Mouse (Mus musculus) limb, embryonic 10.5 days (tissue): ENCODE data around the gene Dnajc15. TPM values are rescaled to one million over a fixed set of nuclear protein-coding genes. Genes with fewer than 3 reads are reported as not detected.

Experiments used
- DNase-seq: peaks from one replicate; pipeline ENCODE4 v3.0.0-alpha.2; 2017; ENCODE audit warnings: low spot score
- H3K27ac ChIP-seq: fragments of 300-500 bp; sonication (generic); 2 replicates; pipeline ENCODE4 v1.5.1; 2016; ENCODE audit warnings: mild to moderate bottlenecking
- H3K27me3 ChIP-seq: fragments of 300-500 bp; sonication (generic); 2 replicates; pipeline ENCODE4 v1.6.1; 2016; ENCODE audit warnings: low read depth, mild to moderate bottlenecking; ENCODE audit not compliant: poor library complexity, severe bottlenecking
- H3K36me3 ChIP-seq: fragments of 300-500 bp; sonication (generic); 2 replicates; pipeline ENCODE4 v1.6.1; 2016; ENCODE audit warnings: mild to moderate bottlenecking, moderate library complexity
- H3K4me1 ChIP-seq: fragments of 300-500 bp; sonication (generic); 2 replicates; pipeline ENCODE4 v1.6.1; 2016
- H3K4me3 ChIP-seq: fragments of 300-500 bp; sonication (generic); 2 replicates; pipeline ENCODE4 v1.5.1; 2016; ENCODE audit warnings: mild to moderate bottlenecking, moderate library complexity
- H3K9me3 ChIP-seq: fragments of 300-500 bp; sonication (generic); replicated peaks from 2 replicates; pipeline ENCODE4 v1.6.1; 2016; ENCODE audit warnings: mild to moderate bottlenecking
- WGBS: fragments of 180-500 bp; shearing (Covaris S2); methylation state at CpG from one replicate; pipeline ENCODE4 v1.1.7; 2016; 5-methylcytosine and 5-hydroxymethylcytosine counted together
- polyA plus RNA-seq: library from polyadenylated mRNA; unstranded; fragments of >200 nt; fragmentation: Nextera tagmentation; extraction: Ambion mirVana; gene quantifications from 2 replicates; pipeline ENCODE4 v1.2.1, GENCODE M21; 2016

Dnajc15 gene
- polyA plus RNA-seq, 1 experiment from 2014 or later, result 118 TPM

DNA sequence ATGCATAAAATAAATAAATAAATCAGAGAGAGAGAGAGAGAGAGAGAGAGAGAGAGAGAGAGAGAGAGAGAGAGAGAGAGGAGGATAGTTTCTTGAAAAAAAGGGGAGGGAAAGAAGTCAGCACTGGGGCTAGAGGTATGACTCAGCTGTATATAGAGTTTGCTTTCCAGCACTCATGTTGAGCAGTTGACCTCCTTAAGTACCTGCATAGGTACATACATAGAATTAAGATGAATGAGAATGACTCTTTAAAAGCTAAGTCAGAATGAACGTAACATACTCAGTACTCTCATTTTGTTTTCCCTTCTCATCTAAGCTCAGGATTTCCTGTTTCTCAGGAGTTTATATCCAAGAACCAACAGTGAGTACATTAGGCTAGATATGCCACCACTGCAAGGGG lies 62.0 kb downstream of the Dnajc15 start:
- Histone ChIP-seq H3K27ac (no peak overlapping the region), H3K36me3 (no peaks in the 10 kb centered on the region), H3K9me3 (no peaks in the 10 kb centered on the region), H3K27me3 (no peaks in the 10 kb centered on the region), H3K4me3 (no peak overlapping the region), H3K4me1 (peaks cover 15% of the 10 kb centered on the region)
- no peak for DNase-seq
- 92% methylated on average over 1 of the region's 1 CpGs for WGBS

DNA sequence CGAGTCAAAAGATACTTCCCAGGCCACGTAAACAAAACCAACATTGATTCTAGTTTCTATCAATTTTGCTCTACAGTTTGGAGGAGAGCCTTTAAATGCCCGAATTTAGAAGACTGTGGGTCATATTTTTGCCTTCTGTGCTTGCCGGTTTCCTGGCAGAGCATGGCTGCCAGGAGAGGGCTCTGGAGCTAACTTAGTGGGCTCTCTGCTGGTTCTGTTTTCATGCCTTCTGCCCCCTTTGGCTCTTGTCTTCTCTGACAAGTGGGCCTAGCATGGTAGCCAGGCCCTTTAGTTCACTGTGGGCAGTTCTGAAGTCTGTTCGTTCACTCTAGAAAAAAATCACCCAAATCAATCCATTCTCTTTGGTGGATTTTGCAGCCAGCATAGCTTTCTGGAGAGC lies 63.5 kb downstream of the Dnajc15 start:
- H3K4me1 ChIP-seq, result peaks cover 15% of the 10 kb centered on the region
- H3K27me3 ChIP-seq, result no peaks in the 10 kb centered on the region
- no peak overlapping the region for H3K4me3 ChIP-seq
- H3K9me3 ChIP-seq, result no peaks in the 10 kb centered on the region
- H3K27ac ChIP-seq, result no peak overlapping the region
- H3K36me3 ChIP-seq, result no peaks in the 10 kb centered on the region
- WGBS, result 85% methylated on average over 5 of the region's 5 CpGs
- DNase-seq, result no peak

DNA sequence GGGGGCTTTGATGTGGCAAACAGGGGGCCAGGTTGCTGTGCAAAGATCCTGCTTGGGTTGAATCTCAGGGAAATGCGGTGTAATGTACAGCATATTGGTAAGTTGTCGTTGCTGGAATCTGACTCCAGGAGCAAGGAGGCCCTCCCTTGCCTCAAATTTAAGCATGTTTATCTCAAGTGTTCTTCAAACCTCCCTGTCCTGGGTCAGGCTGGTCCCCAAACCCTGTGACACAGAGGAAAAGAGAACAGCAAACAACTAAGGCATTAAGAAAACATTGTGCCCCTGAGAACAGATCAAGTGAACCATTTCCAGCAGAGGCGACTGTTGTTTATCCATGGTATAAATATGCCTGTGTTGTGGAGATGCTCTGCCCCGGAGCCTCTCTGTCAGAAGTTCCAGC lies 67.1 kb downstream of the Dnajc15 start:
- no peaks in the 10 kb centered on the region for H3K27me3 ChIP-seq
- 87% methylated on average over 4 of the region's 4 CpGs for WGBS
- no peak for DNase-seq
- no peaks in the 10 kb centered on the region for H3K9me3 ChIP-seq
- no peaks in the 10 kb centered on the region for H3K36me3 ChIP-seq
- peaks cover 21% of the 10 kb centered on the region for H3K4me1 ChIP-seq
- H3K27ac ChIP-seq, result no peak overlapping the region
- no peak overlapping the region for H3K4me3 ChIP-seq

- no peaks in the 10 kb centered on the region for H3K36me3 ChIP-seq
- H3K27ac ChIP-seq, result no peak overlapping the region
- DNase-seq, result no peak
- H3K9me3 ChIP-seq, result no peaks in the 10 kb centered on the region
- H3K27me3 ChIP-seq, result no peaks in the 10 kb centered on the region
- WGBS, result 89% methylated on average over 5 of the region's 5 CpGs
- no peak overlapping the region for H3K4me3 ChIP-seq
- H3K4me1 ChIP-seq, result peaks cover 36% of the 10 kb centered on the region
Measured at GRCm38 (mm10) chr14:77806345-77806744, 68.6 kb downstream of the Dnajc15 start.

DNA sequence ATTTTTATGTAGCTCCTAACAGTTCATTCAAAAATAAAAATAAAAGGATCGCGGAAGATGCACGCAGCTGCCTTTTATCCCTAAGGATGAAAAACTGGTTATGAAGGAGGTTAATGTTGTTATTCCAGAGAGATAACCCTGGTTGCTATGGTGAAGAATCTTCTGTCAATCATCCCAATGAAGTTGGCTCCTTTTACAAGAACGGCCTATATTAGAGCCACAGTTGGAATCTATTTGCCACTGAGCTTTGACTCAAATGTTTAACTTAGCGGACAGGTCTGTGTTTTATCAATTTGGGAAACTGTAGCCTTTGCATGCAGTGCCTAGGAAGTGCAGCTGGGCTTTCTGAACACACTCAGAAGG lies 72.7 kb downstream of the Dnajc15 start:
- DNase-seq, result no peak
- no peaks in the 10 kb centered on the region for H3K9me3 ChIP-seq
- 59% methylated on average over 5 of the region's 5 CpGs for WGBS
- H3K36me3 ChIP-seq, result no peaks in the 10 kb centered on the region
- peaks cover 49% of the 10 kb centered on the region for H3K4me1 ChIP-seq
- no peak overlapping the region for H3K27ac ChIP-seq
- H3K27me3 ChIP-seq, result no peaks in the 10 kb centered on the region
- H3K4me3 ChIP-seq, result no peak overlapping the region

DNA sequence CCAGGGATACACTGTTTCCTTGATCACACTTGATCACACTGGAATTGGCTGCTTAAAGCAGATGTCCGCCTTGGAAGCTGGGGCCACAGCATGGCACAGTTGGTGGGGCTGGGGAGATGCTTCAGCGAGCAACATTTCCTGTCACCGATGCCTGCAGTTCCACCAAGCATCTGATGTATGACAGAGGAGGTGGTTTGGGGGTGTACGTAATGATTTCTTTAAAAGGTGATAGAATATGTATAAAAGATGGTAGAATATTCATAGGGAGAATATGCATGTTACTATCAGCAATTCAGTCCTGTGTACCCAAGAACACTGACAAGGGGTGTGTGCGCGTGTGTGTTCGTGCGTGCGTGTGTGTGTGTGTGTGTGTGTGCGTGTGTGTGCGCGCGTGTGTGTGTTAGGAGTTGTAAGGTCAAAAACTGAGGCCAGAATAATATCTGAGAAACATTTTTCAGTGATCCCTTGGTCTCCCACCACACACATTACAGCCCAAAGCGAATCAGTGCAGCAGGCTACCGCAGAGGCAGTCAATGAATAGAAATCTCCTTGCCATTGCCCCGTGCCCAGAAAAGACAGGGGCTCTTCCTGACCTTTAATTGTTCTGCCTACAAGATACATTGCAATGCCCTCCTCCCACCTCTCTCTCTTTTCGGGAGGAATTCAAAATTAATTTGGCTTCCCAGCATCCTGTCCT lies 73.2 kb downstream of the Dnajc15 start:
- Histone ChIP-seq H3K4me3 (no peak overlapping the region), H3K36me3 (no peaks in the 10 kb centered on the region), H3K27me3 (no peaks in the 10 kb centered on the region), H3K4me1 (peaks cover 51% of the 10 kb centered on the region), H3K9me3 (no peaks in the 10 kb centered on the region), H3K27ac (peak overlapping the region; percentile 37; the same call in 1 of the 2 replicates)
- DNase-seq, result no peak
- WGBS, result 79% methylated on average over 17 of the region's 17 CpGs

- WGBS, result 87% methylated on average over 4 of the region's 4 CpGs
- Histone ChIP-seq H3K4me3 (no peak overlapping the region), H3K27ac (no peak overlapping the region), H3K4me1 (peaks cover 34% of the 10 kb centered on the region), H3K36me3 (no peaks in the 10 kb centered on the region), H3K27me3 (no peaks in the 10 kb centered on the region), H3K9me3 (no peaks in the 10 kb centered on the region)
- no peak for DNase-seq
Measured at GRCm38 (mm10) chr14:77796506-77796905, 78.4 kb downstream of the Dnajc15 start.

DNA sequence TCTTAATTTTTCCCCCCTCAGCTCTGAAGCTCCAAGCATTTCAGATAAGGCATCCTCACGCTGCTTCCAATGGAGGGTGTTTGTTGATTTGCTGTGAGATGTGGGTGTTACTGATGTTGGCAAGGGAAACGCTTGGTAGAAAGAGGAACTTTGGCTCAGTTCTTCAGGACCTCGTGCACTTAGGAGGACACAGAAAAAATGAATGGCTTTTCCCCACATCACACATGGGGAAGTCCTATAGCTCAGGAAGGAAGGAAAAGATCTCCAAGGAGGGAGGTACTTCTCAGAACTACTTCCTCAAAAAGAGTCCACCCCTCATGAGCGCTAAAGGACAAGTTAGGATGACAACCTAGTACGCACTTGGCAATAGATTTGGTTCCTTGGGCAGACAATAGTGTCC lies 79.7 kb downstream of the Dnajc15 start:
- WGBS, result 90% methylated on average over 5 of the region's 5 CpGs
- Histone ChIP-seq H3K4me1 (peaks cover 22% of the 10 kb centered on the region), H3K9me3 (no peaks in the 10 kb centered on the region), H3K27me3 (no peaks in the 10 kb centered on the region), H3K4me3 (no peak overlapping the region), H3K27ac (no peak overlapping the region), H3K36me3 (no peaks in the 10 kb centered on the region)
- no peak for DNase-seq

DNA sequence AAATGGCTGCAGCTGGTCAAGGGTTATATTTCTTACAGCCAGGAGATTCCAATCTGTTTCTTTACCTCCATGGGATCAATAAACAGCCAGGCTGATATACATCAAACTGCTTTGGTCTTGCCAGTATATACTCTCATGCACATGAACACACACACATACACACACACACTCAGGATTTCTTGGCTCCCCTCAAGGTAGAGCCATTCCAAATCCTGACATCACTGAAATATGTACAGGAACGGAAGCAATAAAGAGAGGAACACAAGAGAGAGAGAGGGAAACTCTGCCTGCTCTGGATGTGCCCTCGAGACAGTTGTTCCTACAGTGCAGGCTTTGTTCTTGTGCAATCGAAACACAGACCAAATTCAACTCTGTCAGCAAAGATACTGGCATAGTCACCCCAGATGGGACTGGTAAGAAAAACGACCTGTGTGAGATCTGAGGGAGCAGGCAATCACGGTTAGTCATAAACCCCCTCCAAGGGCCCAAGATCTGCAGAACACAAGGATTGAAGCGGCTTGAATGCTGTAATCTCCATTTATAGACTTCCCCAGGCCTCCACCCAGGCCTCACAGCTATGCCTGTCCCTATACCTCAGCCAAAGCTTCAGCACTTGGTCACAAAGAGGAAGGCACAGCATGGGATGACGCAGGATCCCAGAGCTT lies 80.5 kb downstream of the Dnajc15 start:
- H3K27me3 ChIP-seq, result no peaks in the 10 kb centered on the region
- H3K4me1 ChIP-seq, result peaks cover 16% of the 10 kb centered on the region
- H3K9me3 ChIP-seq, result no peaks in the 10 kb centered on the region
- no peak overlapping the region for H3K27ac ChIP-seq
- no peak overlapping the region for H3K4me3 ChIP-seq
- no peak for DNase-seq
- H3K36me3 ChIP-seq, result no peaks in the 10 kb centered on the region
- WGBS, result 55% methylated on average over 7 of the region's 7 CpGs

DNA sequence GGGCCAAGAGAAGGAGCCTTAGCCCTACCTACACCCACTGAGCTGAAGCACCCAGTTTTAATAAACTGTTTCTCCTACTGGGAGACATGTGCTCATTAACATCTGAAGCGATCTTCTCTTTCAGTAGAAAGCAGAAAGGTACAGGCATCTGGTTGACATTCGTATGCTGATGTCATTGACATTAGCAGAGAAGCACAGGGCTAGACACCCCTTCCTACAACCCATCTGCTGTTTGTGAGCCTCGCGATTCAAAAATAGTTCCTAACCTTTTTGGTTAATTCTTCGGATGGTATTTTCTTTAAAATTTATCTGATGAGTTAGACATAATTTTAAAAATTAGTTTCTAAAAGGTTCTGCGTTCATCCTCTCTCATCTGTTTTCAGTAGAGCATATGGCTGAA lies 81.9 kb downstream of the Dnajc15 start:
- 95% methylated on average over 6 of the region's 6 CpGs for WGBS
- no peaks in the 10 kb centered on the region for H3K9me3 ChIP-seq
- no peak overlapping the region for H3K4me3 ChIP-seq

DNA sequence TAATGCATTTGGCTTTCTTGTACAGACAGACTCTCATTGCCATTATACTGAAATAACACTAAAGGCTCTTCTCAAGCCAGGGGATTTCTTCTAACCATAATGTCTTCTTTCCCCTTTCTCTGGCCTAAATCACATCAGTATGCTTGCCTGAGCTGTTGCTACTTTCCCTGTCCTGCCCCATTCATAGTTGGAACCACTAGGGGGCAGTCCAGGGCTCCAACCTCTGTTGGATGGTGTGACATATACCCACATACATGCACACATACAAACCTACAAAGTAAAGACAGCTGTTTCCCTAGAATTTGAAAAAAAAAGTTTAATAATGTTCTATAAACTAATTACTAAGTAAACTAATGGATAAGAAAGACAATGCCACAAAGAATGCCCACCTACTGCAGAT lies 91.7 kb downstream of the Dnajc15 start:
- DNase-seq, result no peak
- H3K4me3 ChIP-seq, result no peak overlapping the region
- H3K9me3 ChIP-seq, result no peaks in the 10 kb centered on the region
- no peaks in the 10 kb centered on the region for H3K36me3 ChIP-seq
- no peaks in the 10 kb centered on the region for H3K27me3 ChIP-seq
- no peak overlapping the region for H3K27ac ChIP-seq
- no peaks in the 10 kb centered on the region; the same call in 1 of the 2 replicates for H3K4me1 ChIP-seq

More for the DNA sequence above, 81.9 kb downstream of the Dnajc15 start:
- Histone ChIP-seq H3K27ac (no peak overlapping the region), H3K27me3 (no peaks in the 10 kb centered on the region), H3K4me1 (peaks cover 10% of the 10 kb centered on the region; the same call in 1 of the 2 replicates), H3K36me3 (no peaks in the 10 kb centered on the region)
- DNase-seq, result no peak

DNA sequence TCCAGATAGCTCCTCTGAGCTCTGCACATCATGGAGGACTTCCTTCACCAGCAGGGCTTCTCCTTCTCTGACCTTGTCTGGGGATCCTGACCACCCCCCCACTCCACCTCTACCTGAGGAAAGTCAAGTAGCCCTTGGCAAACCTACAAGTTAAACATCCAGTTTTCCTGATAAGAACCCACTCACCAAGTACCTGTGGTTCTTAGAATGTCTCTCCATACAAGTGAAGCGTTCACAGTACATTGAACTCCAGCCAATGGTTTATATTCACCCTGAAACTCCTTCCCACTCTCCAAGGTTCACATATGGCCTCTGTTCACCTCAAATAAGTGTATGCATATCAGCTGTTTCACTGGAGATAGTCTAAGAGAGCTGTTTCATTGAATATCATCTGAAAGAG lies 97.6 kb downstream of the Dnajc15 start:
- no peak overlapping the region for H3K4me3 ChIP-seq
- no peaks in the 10 kb centered on the region for H3K9me3 ChIP-seq
- no peaks in the 10 kb centered on the region for H3K4me1 ChIP-seq
- no peak for DNase-seq
- no peaks in the 10 kb centered on the region for H3K36me3 ChIP-seq
- H3K27ac ChIP-seq, result no peak overlapping the region
- WGBS, result 96% methylated on average over 1 of the region's 1 CpGs
- H3K27me3 ChIP-seq, result no peaks in the 10 kb centered on the region

- 90% methylated on average over 11 of the region's 11 CpGs for WGBS
- H3K27ac ChIP-seq, result no peak overlapping the region
- no peaks in the 10 kb centered on the region for H3K27me3 ChIP-seq
- DNase-seq, result no peak
- H3K36me3 ChIP-seq, result no peaks in the 10 kb centered on the region
- H3K4me3 ChIP-seq, result no peak overlapping the region
- H3K9me3 ChIP-seq, result no peaks in the 10 kb centered on the region
- H3K4me1 ChIP-seq, result no peaks in the 10 kb centered on the region
Measured at GRCm38 (mm10) chr14:77776005-77776531, 98.9 kb downstream of the Dnajc15 start.
